Mouse (Mus musculus): ENCODE results near the gene Mrpl10.

- TF ChIP-seq IRF4 (IDR thresholded peaks at IDR 0.05; ENCODE audit: low read depth, low read length): no peak
- no peak for TF ChIP-seq EP300 (IDR thresholded peaks at IDR 0.05; ENCODE audit: low read length)
- no peak for TF ChIP-seq ZNF384 (IDR thresholded peaks at IDR 0.05; ENCODE audit: low read depth, low read length)
- no peak for TF ChIP-seq CTCF (conservative IDR thresholded peaks at IDR 0.05 in 1 of 2, IDR thresholded peaks at IDR 0.05 in 1 of 2; ENCODE audit: low read depth in 2 of 2, low read length in 2 of 2)
- no peak for TF ChIP-seq TBP (conservative IDR thresholded peaks at IDR 0.05; ENCODE audit: low read depth, low read length)
- TF ChIP-seq ZMIZ1 (IDR thresholded peaks at IDR 0.05; ENCODE audit: low read depth, low read length): no peak
- TF ChIP-seq USF2 (conservative IDR thresholded peaks at IDR 0.05; ENCODE audit: low read depth, low read length): no peak
- TF ChIP-seq MAZ (IDR thresholded peaks at IDR 0.05; ENCODE audit: low read depth, low read length): no peak
- TF ChIP-seq POLR2A (IDR thresholded peaks at IDR 0.05; ENCODE audit: low read depth, low read length): no peak
- no peak for TF ChIP-seq JUN (IDR thresholded peaks at IDR 0.05; ENCODE audit: insufficient read depth, low read depth, low read length)
Measured at GRCm38 (mm10) chr11:97017696-97018582, 23.4 kb upstream of the Mrpl10 start.
